Mouse (Mus musculus) ES-E14 (cell line): ENCODE results near the gene Tpr.

Experiments used
- CHD2 ChIP-seq: IDR thresholded peaks from 2 replicates; pipeline ENCODE4 v1.6.1; 2014; ENCODE audit warnings: mild to moderate bottlenecking, low read depth, low read length, inconsistent platforms
- MAFK ChIP-seq: IDR thresholded peaks from 2 replicates; pipeline ENCODE4 v1.6.1; 2014; ENCODE audit warnings: mild to moderate bottlenecking, low read depth, low read length, inconsistent platforms; ENCODE audit not compliant: insufficient read depth
- ZNF384 ChIP-seq: IDR thresholded peaks from 2 replicates; pipeline ENCODE4 v1.6.1; 2012; ENCODE audit warnings: low read depth, low read length, inconsistent platforms

DNA sequence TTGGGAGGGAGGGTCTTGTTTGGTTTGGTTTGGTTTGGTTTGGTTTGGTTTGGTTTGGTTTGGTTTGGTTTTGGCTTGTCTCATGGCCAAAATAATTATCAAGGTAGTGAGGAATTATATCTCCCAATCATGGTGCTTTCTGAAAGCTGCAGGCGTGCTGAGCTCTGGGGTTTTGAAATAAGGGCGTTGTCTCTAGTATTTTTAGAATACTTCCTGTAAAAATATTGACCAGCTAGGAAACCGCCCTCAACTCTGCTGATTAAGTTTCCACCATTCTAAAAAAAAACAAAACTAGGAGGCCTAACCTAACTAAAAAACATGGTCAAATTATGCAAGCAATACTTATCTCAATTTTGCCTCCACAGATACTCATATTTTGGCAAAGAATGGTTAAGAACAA is 67.0 kb downstream of the Tpr start:
- no peak for TF ChIP-seq ZNF384
- TF ChIP-seq CHD2: no peak
- no peak for TF ChIP-seq MAFK
